Mouse (Mus musculus) midbrain, embryonic 12.5 days (tissue): ENCODE results near the gene Pemt. TPM values are rescaled to one million over a fixed set of nuclear protein-coding genes. Genes with fewer than 3 reads are reported as not detected.

ENCODE experiments used
- ATAC-seq: fragments of 200-750 bp; cut with Nextera tagmentation; 2 replicates; pipeline ENCODE4 v1.8.0; 2017; ENCODE audit warnings: low read depth, moderate TSS enrichment, moderate library complexity; ENCODE audit not compliant: low FRiP score
- H3K27ac ChIP-seq: fragments of 300-500 bp; sonication (generic); replicated peaks from 2 replicates; pipeline ENCODE4 v1.5.1; 2016; ENCODE audit warnings: mild to moderate bottlenecking
- H3K27me3 ChIP-seq: fragments of 300-500 bp; sonication (generic); 2 replicates; pipeline ENCODE4 v1.6.1; 2016; ENCODE audit warnings: mild to moderate bottlenecking
- H3K36me3 ChIP-seq: fragments of 300-500 bp; sonication (generic); 2 replicates; pipeline ENCODE4 v1.6.1; 2016
- H3K4me1 ChIP-seq: fragments of 300-500 bp; sonication (generic); 2 replicates; pipeline ENCODE4 v1.6.1; 2016
- H3K4me2 ChIP-seq: fragments of 300-500 bp; sonication (generic); replicated peaks from 2 replicates; pipeline ENCODE4 v1.6.1; 2016; ENCODE audit warnings: mild to moderate bottlenecking, moderate library complexity
- H3K4me3 ChIP-seq: fragments of 300-500 bp; sonication (generic); 2 replicates; pipeline ENCODE4 v1.5.1; 2016; ENCODE audit warnings: mild to moderate bottlenecking
- H3K9ac ChIP-seq: fragments of 300-500 bp; sonication (generic); replicated peaks from 2 replicates; pipeline ENCODE4 v1.6.1; 2016; ENCODE audit warnings: mild to moderate bottlenecking, moderate library complexity
- H3K9me3 ChIP-seq: fragments of 300-500 bp; sonication (generic); 2 replicates; pipeline ENCODE4 v1.6.1; 2016; ENCODE audit warnings: mild to moderate bottlenecking
- WGBS: fragments of 180-500 bp; shearing (Covaris S2); methylation state at CpG from one replicate; pipeline ENCODE4 v1.1.7; 2016; 5-methylcytosine and 5-hydroxymethylcytosine counted together
- polyA plus RNA-seq: library from polyadenylated mRNA; unstranded; fragments of >200 nt; fragmentation: Nextera tagmentation; extraction: Ambion mirVana; gene quantifications from 2 replicates; pipeline ENCODE4 v1.2.1, GENCODE M21; 2016

The Pemt gene
- 7.5 and 8.0 TPM in 2 replicates for polyA plus RNA-seq

GRCm38 (mm10) chr11:60046058-60046735 is at the start of gene Pemt:
Gene Pemt (minus strand): TSS chr11:60046489.
- Histone ChIP-seq H3K9me3 (no peaks in the 10 kb centered on the region), H3K36me3 (no peaks in the 10 kb centered on the region), H3K4me1 (peaks cover 5% of the 10 kb centered on the region; the same call in 1 of the 2 replicates), H3K4me2 (peak within 1 kb of the TSS; percentile 60), H3K27ac (peak within 1 kb of the TSS; percentile 80), H3K4me3 (peak within 1 kb of the TSS; percentile 51), H3K27me3 (no peaks in the 10 kb centered on the region), H3K9ac (peak within 1 kb of the TSS; percentile 53)
- peak; percentile 99 for ATAC-seq
- under 1% methylated on average over 44 of the region's 44 CpGs for WGBS

- Histone ChIP-seq H3K36me3 (no peaks in the 10 kb centered on the region), H3K4me1 (peaks cover 26% of the 10 kb centered on the region), H3K9me3 (no peaks in the 10 kb centered on the region), H3K27ac (peak overlapping the region; percentile 90), H3K4me3 (no peak overlapping the region), H3K4me2 (no peak overlapping the region), H3K9ac (0 out of 2 replicates have a peak overlapping the region, but pooled peaks have one; percentile 11), H3K27me3 (no peaks in the 10 kb centered on the region)
- 45% methylated on average over 9 of the region's 9 CpGs for WGBS
- no peak for ATAC-seq
These were observed 48.9 kb upstream of the Pemt start for GRCm38 (mm10) chr11:60094909-60095810.

- Histone ChIP-seq H3K27ac (peak overlapping the region; percentile 90), H3K4me1 (peaks cover 28% of the 10 kb centered on the region), H3K36me3 (no peaks in the 10 kb centered on the region), H3K9me3 (no peaks in the 10 kb centered on the region), H3K4me2 (0 out of 2 replicates have a peak overlapping the region, but pooled peaks have one; percentile 15), H3K4me3 (no peak overlapping the region), H3K27me3 (no peaks in the 10 kb centered on the region), H3K9ac (no peak overlapping the region)
- ATAC-seq: peak; percentile 69; the same call in 1 of the 2 replicates
- 27% methylated on average over 7 of the region's 7 CpGs for WGBS
These were observed 47.8 kb upstream of the Pemt start for GRCm38 (mm10) chr11:60093984-60094587.

- H3K27me3 ChIP-seq: no peaks in the 10 kb centered on the region
- H3K9ac ChIP-seq: no peak overlapping the region
- H3K27ac ChIP-seq: peak overlapping the region; percentile 90
- H3K36me3 ChIP-seq: no peaks in the 10 kb centered on the region
- H3K4me3 ChIP-seq: no peak overlapping the region
- H3K4me2 ChIP-seq: 0 out of 2 replicates have a peak overlapping the region, but pooled peaks have one; percentile 15
- peaks cover 29% of the 10 kb centered on the region for H3K4me1 ChIP-seq
- no peaks in the 10 kb centered on the region for H3K9me3 ChIP-seq
- no peak for ATAC-seq
These were observed 46.9 kb upstream of the Pemt start for GRCm38 (mm10) chr11:60093227-60093626.

- no peak for ATAC-seq
- peaks cover 29% of the 10 kb centered on the region for H3K4me1 ChIP-seq
These were observed 45.1 kb upstream of the Pemt start for GRCm38 (mm10) chr11:60091422-60091761.

GRCm38 (mm10) chr11:60090696-60091421 is 44.6 kb upstream of the Pemt start:
- no peaks in the 10 kb centered on the region for H3K36me3 ChIP-seq
- H3K27ac ChIP-seq: no peak overlapping the region
- H3K9ac ChIP-seq: no peak overlapping the region
- no peaks in the 10 kb centered on the region for H3K9me3 ChIP-seq
- no peak overlapping the region for H3K4me2 ChIP-seq
- WGBS: 81% methylated on average over 5 of the region's 5 CpGs
- H3K27me3 ChIP-seq: no peaks in the 10 kb centered on the region
- peaks cover 29% of the 10 kb centered on the region for H3K4me1 ChIP-seq
- H3K4me3 ChIP-seq: no peak overlapping the region
- ATAC-seq: no peak

More at GRCm38 (mm10) chr11:60091422-60091761, 45.1 kb upstream of the Pemt start:
- Histone ChIP-seq H3K9me3 (no peaks in the 10 kb centered on the region), H3K4me2 (no peak overlapping the region), H3K27me3 (no peaks in the 10 kb centered on the region), H3K4me3 (no peak overlapping the region), H3K36me3 (no peaks in the 10 kb centered on the region), H3K9ac (no peak overlapping the region), H3K27ac (no peak overlapping the region)
- WGBS: 73% methylated on average over 7 of the region's 7 CpGs

GRCm38 (mm10) chr11:60088947-60089346 is 42.7 kb upstream of the Pemt start:
- peaks cover 11% of the 10 kb centered on the region for H3K4me1 ChIP-seq
- H3K27me3 ChIP-seq: no peaks in the 10 kb centered on the region
- no peak overlapping the region for H3K4me3 ChIP-seq
- H3K9me3 ChIP-seq: no peaks in the 10 kb centered on the region
- ATAC-seq: 0 out of 2 replicates have a peak, but pooled peaks have one; percentile 47
- WGBS: 35% methylated on average over 4 of the region's 4 CpGs
- H3K4me2 ChIP-seq: no peak overlapping the region
- no peaks in the 10 kb centered on the region for H3K36me3 ChIP-seq
- H3K9ac ChIP-seq: no peak overlapping the region
- H3K27ac ChIP-seq: no peak overlapping the region

GRCm38 (mm10) chr11:60086676-60087075 is 40.4 kb upstream of the Pemt start:
- WGBS: 80% methylated on average over 1 of the region's 1 CpGs
- H3K4me3 ChIP-seq: no peak overlapping the region
- no peaks in the 10 kb centered on the region for H3K36me3 ChIP-seq
- H3K9me3 ChIP-seq: no peaks in the 10 kb centered on the region
- H3K27me3 ChIP-seq: no peaks in the 10 kb centered on the region
- no peak for ATAC-seq
- H3K27ac ChIP-seq: no peak overlapping the region
- no peak overlapping the region for H3K9ac ChIP-seq
- H3K4me2 ChIP-seq: no peak overlapping the region
- 0 out of 2 replicates have a peak, but pooled peaks cover 2% of the 10 kb centered on the region for H3K4me1 ChIP-seq

GRCm38 (mm10) chr11:60084589-60084988 is 38.3 kb upstream of the Pemt start:
- H3K27me3 ChIP-seq: no peaks in the 10 kb centered on the region
- H3K9me3 ChIP-seq: no peaks in the 10 kb centered on the region
- 36% methylated on average over 2 of the region's 2 CpGs for WGBS
- H3K27ac ChIP-seq: no peak overlapping the region
- no peak overlapping the region for H3K9ac ChIP-seq
- H3K4me3 ChIP-seq: no peak overlapping the region
- H3K4me2 ChIP-seq: no peak overlapping the region
- 0 out of 2 replicates have a peak, but pooled peaks cover 2% of the 10 kb centered on the region for H3K4me1 ChIP-seq
- H3K36me3 ChIP-seq: no peaks in the 10 kb centered on the region
- ATAC-seq: no peak

GRCm38 (mm10) chr11:60076790-60077189 is 30.5 kb upstream of the Pemt start:
- Histone ChIP-seq H3K9me3 (no peaks in the 10 kb centered on the region), H3K4me1 (no peaks in the 10 kb centered on the region), H3K36me3 (no peaks in the 10 kb centered on the region), H3K4me2 (no peak overlapping the region), H3K4me3 (no peak overlapping the region), H3K27me3 (no peaks in the 10 kb centered on the region), H3K27ac (no peak overlapping the region), H3K9ac (no peak overlapping the region)
- WGBS: 9% methylated on average over 4 of the region's 4 CpGs
- no peak for ATAC-seq

GRCm38 (mm10) chr11:60076183-60076582 is 29.9 kb upstream of the Pemt start:
- Histone ChIP-seq H3K4me3 (no peak overlapping the region), H3K9ac (no peak overlapping the region), H3K4me2 (no peak overlapping the region), H3K27ac (no peak overlapping the region), H3K4me1 (no peaks in the 10 kb centered on the region), H3K27me3 (no peaks in the 10 kb centered on the region), H3K9me3 (no peaks in the 10 kb centered on the region), H3K36me3 (no peaks in the 10 kb centered on the region)
- no peak for ATAC-seq
- 77% methylated on average over 3 of the region's 3 CpGs for WGBS
